Mouse (Mus musculus): ENCODE measurements around the gene Ndufs8.

Gene Ndufs8

DNA sequence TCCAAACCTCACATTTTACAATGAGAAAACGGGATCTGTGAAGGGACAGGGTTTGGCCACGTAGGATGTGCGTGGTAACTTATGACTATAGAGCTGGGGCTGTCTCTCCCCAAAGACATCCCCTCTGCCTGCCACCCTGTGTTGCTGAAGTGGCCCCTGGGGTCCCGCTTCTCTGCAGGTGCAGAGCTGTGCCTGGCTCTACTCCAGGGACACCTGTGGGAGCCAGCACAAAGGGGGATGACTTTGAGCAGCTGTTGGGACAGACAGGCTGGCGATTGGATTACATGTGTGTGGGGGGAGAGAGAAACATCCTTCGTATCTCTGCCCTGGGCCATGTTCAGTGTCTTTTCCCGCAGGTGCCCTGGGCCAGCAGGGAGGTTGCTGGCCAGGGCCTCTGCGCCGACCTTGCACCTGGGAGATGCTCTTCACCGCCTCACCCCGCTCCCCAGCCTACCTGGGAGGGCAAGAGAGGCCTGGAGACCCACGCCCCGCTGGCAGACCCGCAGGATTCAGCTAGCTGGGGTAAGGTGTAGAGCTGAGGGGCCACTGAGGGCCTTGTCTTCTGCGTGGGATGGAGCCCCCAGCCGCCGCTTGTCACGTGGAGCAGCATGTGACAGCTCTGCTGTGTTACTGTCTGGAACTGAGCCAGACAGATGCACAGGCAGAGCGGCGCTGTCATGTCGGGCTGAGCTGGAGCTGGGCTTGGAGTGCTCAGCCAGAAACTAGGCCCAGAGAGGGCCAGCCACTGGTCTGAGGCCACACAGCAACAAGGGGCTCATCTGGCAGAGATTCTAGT, 17.9 kb upstream of the Ndufs8 start:
- no peak for DNase-seq (ENCODE audit: low spot score)

DNA sequence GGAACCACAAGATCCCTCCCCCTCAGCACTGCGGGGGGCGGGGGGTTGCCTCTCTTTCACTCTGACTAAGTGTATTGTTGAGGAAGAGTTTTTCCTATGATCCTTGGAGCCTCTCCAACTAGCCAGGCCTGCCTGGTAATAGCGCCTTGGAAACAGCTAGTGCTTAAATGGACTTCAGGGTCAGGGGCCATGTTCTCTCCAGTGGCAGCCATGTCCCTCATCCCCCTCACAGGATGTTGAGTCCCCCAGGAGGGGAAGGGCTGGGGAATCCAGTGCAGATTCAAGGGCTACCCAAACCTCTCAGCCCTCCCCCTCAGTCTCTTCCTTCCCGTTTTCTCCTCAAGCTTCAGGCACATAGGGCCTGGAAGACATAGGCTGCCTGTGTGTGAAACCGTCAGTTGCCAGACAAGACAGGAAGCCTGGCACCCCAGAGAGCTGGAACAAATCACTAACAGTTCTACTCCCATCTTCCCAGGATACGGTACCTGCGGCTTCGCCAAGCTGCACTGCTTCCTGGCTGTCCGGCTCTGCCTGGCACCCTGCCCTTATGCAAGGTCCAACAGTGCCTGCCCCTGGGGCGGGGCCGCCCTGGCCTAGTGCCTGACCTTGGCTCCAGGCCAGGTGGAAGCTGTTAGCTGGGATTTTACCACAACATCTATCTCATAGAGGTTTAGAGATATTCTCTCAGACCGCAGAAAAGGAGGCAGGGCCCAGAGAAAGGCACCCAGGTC, 16.8 kb upstream of the Ndufs8 start, which contains the start of gene Aldh3b1:
Gene Aldh3b1, minus strand, starts transcription at position 598 of the 731 bp plus-strand sequence.
- peak; percentile 94 for DNase-seq (ENCODE audit: low spot score)

DNA sequence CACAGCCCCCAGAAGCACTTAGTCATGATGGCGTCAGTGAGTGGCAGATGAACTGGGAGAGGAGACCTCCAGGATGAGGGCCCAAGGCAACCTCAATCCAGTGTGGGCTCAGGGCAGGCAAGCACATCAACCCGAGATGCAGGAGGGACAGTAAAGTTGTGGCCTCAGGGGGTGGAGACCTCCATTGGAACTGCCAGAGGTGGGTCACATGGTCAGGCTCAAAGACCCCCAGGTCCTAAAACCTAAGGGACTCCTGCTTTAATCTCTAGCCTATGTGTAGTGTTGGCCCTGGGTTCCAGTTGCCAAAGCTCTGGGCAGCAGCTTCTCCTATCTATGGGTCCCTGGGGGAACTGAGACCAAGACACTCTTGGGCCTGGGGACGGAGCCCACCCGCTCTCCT, 16.2 kb upstream of the Ndufs8 start:
- no peak for DNase-seq (ENCODE audit: low spot score)

DNA sequence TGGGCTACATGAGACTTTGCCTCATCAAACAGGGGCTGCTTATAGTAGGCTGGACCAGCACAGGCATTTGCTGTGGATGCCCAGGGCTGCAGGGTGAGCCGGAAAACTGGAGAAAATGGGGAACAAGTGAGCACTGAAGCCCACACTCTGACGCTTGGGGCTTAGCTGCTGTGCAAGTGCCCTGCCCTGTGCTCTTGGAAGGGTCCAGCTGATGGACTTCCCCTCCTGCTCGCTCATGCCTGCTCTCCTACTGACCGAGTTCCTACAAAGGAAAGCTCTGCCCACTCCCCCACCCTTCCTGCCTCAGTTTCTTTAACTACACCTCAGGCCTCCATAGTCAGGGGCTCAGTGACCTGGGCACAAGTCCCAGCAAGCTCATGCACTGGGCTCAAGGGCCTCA, 15.4 kb upstream of the Ndufs8 start:
- DNase-seq (ENCODE audit: low spot score) = no peak

DNA sequence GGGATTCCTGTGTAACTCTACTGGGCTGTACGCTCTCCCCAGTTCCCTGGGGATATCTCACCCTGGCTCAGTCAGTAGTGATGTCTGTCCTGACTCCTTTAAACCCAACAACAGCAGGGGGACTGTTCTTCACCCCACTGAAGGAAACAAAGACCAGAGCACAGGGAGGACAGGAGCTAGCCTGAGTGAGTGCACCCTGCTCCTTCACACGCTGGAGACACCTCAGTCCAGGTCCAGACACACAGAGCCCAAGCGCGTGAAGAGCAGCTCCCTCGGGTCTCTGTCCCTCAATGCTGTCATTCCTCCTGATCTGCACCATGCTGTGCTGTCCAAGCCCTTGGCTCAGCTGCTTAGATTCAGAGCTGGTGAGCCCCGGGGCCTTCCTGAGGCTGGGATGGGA, 14.1 kb upstream of the Ndufs8 start:
- DNase-seq (ENCODE audit: low spot score) = no peak

DNA sequence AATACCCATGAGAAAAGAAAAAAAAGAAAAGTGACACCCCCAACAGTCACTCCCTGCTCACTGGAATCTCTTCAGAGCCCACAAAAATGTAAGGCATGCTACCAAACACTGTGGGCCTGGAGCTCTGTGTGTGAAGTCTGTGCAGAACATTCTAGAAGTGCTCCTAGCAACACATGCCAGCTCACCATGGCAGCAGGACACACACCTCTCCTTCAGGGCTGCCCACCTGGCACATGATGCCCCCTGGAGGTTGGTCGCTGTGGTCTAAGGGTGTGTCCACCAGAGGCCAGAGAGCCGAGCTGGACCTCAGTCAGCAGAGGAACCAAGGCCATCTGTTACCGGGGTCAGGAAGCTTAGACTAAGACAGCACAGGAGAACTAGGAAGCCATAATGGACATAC, 13.7 kb upstream of the Ndufs8 start:
- no peak for DNase-seq (ENCODE audit: low spot score)

DNA sequence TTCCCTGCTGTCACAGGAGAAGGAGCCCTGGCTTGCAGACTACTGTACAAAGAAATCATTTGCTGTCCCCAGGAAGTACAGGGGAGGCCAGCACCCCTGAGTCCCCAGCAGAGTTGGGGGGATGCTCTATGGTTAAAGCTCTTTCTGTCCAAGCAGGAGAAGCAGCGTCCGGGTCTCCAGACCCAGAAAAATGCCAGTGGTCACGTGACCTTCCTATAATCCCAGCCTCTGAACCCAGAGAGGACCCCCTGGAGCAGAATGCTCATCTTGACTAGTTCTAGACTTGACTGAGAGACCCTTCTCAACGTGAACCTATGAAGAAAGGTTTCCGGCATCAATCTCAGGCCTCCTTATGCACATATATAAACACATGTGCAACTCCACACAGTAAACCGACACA, 13.3 kb upstream of the Ndufs8 start:
- no peak for DNase-seq (ENCODE audit: low spot score)

DNA sequence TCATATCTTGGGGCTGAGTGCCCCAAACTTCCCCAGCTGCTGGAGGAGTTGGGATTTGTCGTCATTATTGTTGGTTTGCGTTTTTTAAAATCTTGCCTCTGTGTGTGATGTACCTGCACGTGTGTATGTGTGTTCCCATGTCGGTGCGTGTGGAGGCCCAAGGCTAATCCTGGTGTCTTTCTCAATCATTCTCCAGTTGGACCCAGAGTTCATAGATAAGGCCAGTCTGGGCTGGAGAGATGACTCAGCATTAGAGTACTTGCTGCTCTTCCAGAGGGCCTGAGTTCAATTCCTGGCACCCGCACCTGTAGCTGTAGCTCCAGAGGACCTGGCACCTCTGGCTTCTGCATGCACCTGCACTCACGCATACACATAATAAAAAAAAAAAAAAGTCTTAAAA, 12.3 kb upstream of the Ndufs8 start:
- DNase-seq (ENCODE audit: low spot score) = no peak

DNA sequence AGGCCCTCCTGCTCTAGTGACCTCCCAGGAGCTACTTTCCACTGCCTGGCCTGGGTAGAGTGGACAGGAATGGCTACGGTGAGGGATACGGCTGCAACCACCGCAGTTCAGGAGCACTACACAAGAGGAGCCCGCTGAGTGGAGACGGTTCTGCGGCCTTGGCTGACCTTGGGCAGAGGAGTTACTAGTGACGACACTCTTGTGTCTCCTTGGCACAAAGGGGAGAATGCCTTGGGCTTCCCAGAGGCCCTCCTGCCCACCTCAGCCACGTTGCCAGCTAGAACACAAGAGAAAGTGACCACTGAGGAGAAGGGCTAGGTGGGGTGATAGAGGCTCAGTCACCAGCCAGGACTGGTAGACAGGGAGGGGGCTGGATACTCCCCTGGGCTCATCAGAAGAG, 11.6 kb upstream of the Ndufs8 start:
- no peak for DNase-seq (ENCODE audit: low spot score)

DNA sequence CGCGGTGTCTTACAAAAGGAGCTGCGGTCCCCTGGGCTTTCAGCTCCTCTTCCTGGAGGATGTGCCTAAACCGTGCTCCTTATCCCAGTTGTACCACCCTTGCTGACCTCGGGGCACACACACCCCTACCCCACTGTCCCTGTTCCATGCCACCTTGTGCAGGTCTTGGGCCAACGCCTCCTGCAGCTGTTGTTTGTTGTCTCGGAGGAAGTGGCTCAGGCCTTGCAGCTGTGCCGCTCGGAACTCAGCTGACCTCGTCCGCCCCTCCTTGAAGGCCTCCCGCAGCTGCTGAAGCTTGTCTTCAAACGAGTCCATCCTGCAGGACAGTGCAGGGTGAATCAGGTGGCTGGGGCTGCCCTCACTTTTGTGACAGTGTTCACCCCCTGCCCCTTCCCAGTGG, 11.0 kb upstream of the Ndufs8 start:
- peak; percentile 52 for DNase-seq (ENCODE audit: low spot score)

DNA sequence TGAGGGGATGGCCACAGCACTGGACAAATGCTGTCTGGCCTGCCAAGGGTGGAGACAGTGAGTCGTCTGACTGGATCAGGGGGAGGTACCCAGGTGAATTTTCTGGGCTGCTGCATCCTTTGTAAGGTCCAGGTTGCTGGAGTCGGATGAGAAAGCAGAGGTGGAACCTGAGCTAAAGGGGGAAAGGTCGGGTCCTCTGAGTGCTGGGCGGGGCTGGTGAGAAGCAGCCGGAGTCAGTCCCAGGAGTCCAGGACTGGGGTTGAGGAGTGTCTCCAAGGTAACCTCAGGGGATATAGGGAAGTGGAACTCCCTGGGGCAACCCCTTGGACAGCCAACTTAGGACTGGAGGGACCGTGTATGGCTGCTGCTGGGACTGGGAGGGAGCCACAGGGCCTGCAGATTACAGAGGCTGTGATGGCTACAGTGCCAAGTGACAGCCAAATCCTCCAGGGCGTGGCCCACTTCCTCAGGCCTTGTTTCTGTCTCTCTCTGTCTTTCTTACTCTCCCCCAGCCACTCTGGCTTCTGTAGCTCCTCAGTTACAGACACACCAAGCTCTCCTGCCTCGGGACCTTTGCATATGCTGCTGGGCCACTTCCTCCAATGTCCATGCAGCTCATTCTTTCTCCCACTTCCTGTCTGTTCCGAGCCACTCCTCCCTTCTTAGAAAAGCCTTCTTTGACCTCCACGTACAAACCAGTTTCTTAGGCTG, 10.2 kb upstream of the Ndufs8 start:
- no peak for DNase-seq (ENCODE audit: low spot score)

DNA sequence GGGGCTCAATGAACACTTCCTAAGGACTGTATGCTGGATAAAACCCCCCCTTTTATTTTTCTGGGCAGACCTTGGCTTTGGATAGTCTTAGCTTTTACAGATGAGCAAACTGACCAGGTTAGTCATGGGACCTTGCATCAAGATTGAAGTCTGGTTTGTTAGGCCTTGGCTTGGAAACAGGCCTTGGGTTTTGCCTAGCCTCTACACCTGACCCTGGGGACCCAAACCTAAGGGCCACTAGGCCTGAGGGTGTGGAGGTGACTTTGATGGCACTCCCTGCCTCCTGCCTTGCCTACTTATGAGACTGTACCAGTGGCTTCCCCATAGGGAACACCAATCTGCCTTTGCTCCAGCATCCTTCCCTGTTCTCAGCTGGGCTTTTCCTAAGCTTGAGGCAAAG, 7.4 kb upstream of the Ndufs8 start:
- no peak for DNase-seq (ENCODE audit: low spot score)

DNA sequence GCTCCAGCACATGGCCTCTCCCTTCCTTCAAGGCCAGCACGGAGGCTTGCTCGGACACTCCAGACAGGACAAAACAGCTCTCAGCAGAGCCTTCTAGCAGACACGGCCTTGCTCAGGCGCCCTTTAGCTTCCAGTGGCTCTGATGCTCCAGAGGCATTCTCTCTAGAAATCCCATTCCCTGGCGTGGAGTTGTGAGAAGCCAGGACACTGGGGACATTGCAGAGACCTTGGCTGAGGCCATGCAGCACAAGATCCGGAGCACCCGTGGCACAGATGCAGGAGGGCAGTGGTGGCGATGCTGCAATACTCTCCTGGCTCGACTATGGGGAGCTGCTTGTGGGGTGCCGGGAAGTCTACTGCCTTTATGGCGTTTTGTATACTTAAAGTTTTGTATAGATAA, 4.2 kb upstream of the Ndufs8 start:
- DNase-seq (ENCODE audit: low spot score) = no peak

DNA sequence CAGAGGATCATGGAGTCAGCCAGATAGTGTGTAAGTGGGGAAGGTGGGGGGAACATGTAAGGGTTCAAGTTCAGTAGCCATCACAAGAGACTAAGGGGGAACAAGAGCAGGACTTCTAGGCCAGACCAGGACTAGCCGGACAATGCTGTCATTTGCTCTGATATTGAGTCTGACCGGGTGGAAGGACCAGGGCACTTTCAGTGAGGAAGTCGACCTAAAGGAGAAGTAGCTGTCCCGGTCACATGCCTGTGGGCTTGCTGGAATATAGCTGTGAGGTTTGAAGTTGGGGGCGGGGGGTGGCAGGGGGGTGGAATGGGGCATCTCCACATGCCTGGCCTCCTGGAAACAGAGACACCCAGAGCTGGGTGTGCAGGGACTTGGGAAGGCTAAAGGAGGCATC, 2.0 kb upstream of the Ndufs8 start:
- no peak for DNase-seq (ENCODE audit: low spot score)

DNA sequence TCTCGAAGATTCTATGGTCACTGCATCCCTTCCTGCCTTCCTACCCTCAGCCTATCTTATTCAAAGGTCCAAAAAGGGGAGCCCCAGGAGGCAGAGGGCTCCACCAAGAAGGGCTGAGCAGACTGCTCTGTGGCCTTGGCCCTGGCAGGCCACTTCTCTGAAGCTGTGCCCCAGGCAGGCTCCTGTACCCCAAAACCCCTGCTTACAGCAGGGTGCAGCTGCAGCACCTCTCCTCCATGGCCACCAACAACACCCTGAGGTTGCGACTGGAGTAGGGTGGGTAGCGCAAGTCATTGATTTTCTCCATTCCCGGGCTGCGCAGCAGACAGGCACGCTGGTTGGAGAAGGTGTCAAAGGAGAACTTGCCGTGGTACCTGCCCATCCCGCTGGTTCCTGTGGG, 1.1 kb upstream of the Ndufs8 start:
- no peak for DNase-seq (ENCODE audit: low spot score)

DNA sequence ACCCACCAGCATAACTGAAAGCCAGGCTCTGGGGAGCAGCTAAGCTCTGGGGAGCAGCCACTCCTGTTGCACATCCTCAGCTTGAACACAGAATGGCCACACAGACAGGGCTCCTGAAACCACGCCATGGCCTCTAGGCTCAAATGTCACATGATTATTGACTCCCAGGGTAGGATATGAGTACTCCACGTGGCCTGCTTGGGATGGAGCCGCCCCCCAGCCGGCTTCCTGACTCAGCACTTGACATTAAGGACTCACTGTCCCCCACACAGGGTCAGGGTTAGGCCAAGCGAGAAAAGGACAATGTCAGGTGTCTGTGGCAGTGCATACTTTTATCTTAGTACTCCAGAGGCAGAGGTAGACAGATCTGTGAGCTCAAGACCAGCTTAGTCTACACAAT, 2.4 kb downstream of the Ndufs8 start:
- DNase-seq (ENCODE audit: low spot score) = no peak

DNA sequence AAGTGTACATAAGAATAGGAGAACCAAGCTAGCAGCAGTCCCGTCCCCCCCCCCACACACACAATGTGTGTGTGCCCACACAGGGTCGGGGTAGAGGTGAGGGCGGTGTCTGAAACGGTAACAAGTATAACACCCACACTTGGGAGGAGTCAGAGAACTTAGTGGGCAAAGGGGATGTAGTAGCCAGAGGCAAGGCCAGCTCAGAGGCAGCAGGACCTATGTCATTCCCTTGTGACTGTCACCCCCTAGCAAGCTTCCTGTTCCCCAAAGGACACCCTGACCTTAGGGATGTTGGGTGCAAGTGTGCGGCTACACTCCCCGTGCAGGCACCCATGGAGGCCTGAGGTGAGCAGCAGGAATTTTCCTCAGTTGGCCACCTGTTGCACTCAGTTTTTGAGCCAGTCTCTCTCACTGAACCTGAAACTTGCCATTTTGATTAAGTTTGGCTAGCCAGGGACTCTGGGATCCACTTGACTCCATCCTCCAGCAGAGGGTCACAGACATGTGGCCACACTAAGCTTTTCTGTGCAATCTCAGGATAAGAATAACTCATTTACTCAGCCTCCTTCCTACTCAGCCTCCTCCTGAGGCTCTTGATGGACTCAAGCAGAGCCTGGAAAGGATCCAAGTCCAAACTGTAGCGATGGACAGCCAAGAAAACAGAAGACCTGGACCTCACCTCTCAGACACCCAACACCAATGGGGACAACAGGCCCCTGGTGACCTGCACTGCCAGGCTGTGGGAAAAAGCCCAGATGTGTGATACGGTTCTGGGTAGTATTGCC, 4.5 kb downstream of the Ndufs8 start:
- no peak for DNase-seq (ENCODE audit: low spot score)

DNA sequence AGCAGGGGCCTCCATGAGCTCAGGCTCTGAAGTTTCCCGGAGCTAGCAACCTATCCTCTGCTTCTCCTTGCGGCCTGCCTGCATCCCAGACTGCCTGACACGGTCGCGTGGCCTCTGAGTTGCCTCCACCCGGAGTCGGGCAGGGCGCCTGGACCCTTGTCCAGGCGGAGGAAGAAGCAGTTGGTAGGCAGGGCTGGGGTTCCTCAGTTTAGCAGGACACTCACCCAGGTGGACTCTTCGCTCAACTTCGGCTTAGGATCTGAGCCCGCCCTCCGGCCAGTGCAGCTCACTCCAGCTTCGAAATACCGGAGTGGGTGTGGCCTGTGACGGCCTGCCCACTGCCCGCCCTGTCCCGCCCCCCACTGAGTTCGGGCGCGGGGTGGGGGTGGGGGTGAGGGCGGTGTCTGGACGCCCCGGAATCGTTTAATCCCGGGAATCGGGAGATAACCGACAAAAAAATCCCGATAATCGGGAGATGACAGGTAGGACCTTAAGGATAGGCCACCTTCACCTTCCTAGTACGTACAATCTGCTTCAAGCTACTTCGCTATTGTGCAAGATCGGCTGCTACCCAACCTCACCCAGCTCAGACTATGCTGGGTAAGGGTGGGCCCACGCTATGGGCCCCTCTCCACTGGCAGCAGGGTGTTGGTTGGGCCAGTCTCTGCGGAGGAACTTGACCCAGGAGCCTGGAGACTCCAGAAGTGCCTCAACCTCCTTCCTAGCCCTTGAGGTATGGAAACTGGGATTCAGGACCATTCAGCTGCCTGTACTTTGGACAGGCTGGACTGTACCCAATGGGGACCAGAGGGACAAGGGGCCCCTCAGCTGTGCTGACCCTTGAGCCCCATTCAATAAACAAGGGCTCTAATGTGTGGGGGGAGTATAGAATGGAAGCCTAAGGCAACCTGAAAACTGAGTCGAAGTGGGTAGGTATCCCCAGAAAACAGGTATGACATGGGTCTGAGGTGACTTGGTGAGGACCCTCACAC, 5.5 kb downstream of the Ndufs8 start, which contains the start of gene Tcirg1:
Gene Tcirg1, minus strand, starts transcription at position 339 of the 992 bp plus-strand sequence.
- peak; percentile 85 for DNase-seq (ENCODE audit: low spot score)

DNA sequence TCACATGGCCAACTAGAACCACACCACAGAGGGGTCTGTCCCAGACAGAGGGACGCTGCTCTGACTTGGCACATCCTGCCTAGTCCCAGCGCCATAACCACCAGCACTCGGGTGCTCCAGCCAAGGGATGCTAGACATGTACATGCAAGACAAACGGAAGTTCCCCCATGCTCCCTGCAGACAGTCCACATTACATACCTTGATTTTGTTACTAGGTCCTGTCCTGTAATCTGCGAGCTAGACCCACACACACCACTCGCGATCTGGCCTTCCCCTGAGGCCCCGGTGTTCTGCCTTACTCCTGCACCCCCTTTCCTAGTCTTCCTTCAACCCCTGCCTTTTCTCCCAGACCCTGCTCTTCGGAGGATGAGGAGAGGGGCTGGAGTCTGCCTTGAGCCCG, 6.2 kb downstream of the Ndufs8 start:
- DNase-seq (ENCODE audit: low spot score) = no peak

DNA sequence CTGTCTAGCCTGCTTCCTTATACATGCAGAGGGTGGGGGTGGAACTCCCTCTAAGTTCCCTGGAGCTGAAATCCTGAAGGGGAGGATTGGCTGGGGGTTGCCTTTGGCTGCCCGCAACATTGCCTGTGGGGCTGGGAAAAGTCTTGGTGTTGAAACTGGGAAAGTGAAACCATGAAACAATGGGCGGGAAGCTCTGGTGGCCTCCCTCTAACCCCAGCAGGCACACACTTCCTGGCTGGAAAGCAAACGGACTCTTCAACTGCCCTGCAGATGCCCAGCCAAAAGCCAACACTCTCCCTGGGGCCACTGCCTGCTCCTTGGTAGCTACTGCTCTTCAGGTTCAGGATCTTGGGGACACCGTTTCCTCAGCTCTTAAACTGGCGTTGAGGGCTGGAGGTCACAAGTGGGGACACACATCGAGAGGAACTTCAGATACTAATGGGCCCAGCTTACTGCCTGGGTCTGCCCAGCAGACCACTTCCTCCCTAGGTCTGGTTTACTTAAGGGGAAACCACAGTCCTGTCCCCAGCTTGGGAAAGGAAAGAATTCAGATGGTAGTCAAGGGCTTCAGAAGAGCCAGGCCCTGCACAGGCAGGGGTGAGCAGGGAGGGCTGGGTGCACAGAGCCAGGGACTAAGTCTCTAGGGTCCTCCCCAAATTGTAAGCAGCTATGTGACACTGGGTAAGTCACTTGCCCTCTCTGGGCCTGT, 7.2 kb downstream of the Ndufs8 start:
- DNase-seq (ENCODE audit: low spot score) = peak; percentile 50

Measured in ovary, postnatal 36 days (tissue).